Mouse (Mus musculus): ENCODE data around the gene Spaca4.

Spaca4 gene

GRCm38 (mm10) chr7:45701072-45701471 is 24.5 kb downstream of the Spaca4 start:
- TF ChIP-seq GATA4 (IDR thresholded peaks at IDR 0.05; ENCODE audit: insufficient replicate concordance, low read length), result no peak

- TF ChIP-seq GATA4 (IDR thresholded peaks at IDR 0.05; ENCODE audit: insufficient replicate concordance, low read length), result no peak
Measured at GRCm38 (mm10) chr7:45700301-45701015, 25.2 kb downstream of the Spaca4 start.

- no peak for TF ChIP-seq GATA4 (IDR thresholded peaks at IDR 0.05; ENCODE audit: insufficient replicate concordance, low read length)
Measured at GRCm38 (mm10) chr7:45699523-45700141, 26.0 kb downstream of the Spaca4 start, which contains the start of gene Car11. Gene Car11 (plus strand): TSS chr7:45699843.

GRCm38 (mm10) chr7:45697894-45698293 is 27.7 kb downstream of the Spaca4 start:
- TF ChIP-seq GATA4 (IDR thresholded peaks at IDR 0.05; ENCODE audit: insufficient replicate concordance, low read length), result no peak

DNA sequence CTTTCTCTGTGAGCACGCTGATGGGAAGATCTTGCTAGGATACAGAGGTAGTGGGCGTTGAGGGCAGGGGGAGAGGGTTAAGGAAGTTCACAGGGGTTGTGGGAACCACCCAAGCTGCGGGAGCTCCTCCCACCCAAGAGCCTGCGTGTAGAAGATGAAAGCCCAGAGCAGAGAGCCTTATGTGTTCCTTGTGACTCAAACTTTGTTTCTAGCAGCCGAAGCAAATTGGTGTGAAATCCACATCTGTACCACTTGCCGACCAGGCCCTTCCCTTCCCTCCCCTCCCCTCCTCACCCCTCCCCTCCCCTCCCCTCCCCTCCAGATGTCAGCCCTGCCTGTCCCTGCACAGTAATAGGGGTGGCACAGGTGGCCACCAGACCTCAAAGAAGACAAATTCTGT is 30.5 kb downstream of the Spaca4 start:
- TF ChIP-seq GATA4 (IDR thresholded peaks at IDR 0.05; ENCODE audit: insufficient replicate concordance, low read length), result no peak

DNA sequence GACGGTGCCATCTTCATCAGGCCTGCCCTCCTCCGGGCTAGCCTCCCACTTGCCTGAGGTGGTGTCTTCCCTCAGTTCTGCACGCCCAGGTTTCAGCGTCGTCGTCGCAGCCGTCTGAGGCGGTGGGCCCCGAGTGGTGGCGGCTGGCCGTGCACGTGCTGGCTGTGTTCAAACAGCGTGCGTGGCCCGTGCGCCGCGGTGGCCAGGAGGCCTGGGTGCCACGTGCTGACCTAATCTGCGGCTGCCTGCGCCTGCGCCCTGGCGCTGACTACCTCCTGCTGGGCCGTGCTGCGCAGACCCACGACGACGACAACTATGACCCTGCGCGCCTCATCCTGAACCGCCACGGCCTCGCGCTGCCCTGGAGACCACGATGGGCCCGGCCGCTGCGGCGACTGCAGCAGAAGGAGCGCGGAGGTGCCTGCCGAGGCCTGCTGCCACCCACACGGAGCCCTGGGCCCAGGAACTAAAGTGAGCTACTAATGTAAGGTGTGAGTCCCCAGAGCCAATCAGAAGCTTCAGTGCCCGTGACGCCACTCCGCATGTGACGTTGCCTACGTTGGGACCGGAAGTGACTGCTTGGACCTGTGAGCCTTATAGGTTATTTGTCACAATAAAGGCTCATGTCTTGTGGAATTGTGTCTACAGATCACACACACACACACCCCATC is 31.6 kb downstream of the Spaca4 start, which contains the start of gene Sec1:
Gene Sec1 (minus strand): TSS at position 482 of the 671 bp plus-strand sequence.
- TF ChIP-seq GATA4 (IDR thresholded peaks at IDR 0.05; ENCODE audit: insufficient replicate concordance, low read length), result no peak

DNA sequence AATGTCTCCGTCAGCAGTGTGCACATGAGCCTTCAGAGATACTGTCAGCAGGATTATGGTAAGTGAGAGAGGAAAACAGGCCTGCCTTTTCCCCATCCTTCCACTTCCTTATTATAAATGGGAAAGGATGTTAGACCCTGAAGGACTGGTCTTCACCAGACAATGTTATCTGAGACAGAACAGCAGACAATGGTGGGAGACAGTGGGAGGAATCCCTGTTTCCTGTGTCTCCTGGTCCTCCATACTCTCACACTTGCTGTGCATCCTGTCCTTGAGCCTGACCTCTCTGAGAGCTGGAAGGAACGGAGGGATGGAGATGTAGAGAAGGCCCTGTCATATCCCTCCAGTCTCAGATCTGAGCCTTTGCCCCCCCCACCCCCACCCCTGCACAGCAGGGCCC is 33.2 kb downstream of the Spaca4 start:
- peak; percentile 78 for TF ChIP-seq GATA4 (IDR thresholded peaks at IDR 0.05; ENCODE audit: insufficient replicate concordance, low read length)

- no peak for TF ChIP-seq GATA4 (IDR thresholded peaks at IDR 0.05; ENCODE audit: insufficient replicate concordance, low read length)
Measured at GRCm38 (mm10) chr7:45689800-45690199, 35.8 kb downstream of the Spaca4 start.

- no peak for TF ChIP-seq GATA4 (IDR thresholded peaks at IDR 0.05; ENCODE audit: insufficient replicate concordance, low read length)
Measured at GRCm38 (mm10) chr7:45689099-45689498, 36.5 kb downstream of the Spaca4 start.

DNA sequence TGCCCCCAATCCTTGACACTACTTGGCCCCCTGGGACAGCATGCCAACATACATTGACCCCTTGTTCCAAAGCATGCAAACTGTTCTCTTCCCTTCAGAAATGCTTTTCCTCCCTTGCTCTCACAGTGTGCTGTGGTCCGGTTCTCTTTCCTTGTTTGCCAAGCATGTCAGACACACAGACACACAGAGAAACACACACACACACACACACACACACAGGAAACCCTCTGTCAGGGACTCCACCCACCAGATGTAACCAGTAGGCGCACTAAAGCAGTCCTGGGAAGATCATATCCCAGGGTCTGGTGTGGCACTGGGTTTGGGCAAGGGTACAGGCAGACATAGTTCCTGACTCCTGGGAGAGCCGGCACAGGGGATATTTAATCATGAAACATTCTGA is 38.8 kb downstream of the Spaca4 start:
- TF ChIP-seq GATA4 (IDR thresholded peaks at IDR 0.05; ENCODE audit: insufficient replicate concordance, low read length), result no peak

GRCm38 (mm10) chr7:45685811-45686210 is 39.8 kb downstream of the Spaca4 start:
- TF ChIP-seq GATA4 (IDR thresholded peaks at IDR 0.05; ENCODE audit: insufficient replicate concordance, low read length), result no peak

DNA sequence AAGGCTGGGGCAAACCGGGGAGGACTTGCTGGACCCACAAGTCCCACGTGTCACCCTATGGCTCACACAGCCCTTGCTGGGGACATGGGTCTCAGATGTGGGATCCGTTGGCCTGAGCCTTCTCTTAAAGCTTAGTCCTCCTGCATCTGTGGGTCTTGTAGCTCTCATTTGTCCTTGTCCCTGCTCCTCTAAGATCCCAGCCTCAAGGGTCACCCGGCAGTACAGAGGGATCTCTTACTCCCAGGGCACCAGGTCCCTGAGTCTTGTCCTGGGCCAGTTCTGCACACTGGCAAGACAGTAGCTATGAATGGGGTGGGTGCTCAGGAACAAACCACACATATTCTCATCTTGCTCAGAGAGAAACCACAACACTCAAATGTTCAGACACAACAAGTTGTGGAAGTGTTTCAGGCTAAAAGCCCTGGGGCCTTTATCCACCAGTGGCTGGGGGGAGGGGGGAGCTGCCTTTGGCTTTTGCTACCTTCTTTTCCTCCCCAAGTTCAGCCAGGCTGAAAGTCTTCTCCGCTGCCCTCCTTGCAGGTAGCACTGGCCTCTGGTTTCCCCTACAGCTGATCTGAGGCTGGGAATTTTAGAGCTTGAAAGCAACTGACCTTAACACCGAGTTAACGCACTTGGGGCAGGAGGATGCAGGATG is 42.1 kb downstream of the Spaca4 start, which contains the start of gene Ntn5:
Gene Ntn5 (plus strand): TSS at position 627 of the 655 bp plus-strand sequence.
- no peak for TF ChIP-seq GATA4 (IDR thresholded peaks at IDR 0.05; ENCODE audit: insufficient replicate concordance, low read length)

- no peak for TF ChIP-seq GATA4 (IDR thresholded peaks at IDR 0.05; ENCODE audit: insufficient replicate concordance, low read length)
Measured at GRCm38 (mm10) chr7:45682144-45683126, 43.2 kb downstream of the Spaca4 start.

DNA sequence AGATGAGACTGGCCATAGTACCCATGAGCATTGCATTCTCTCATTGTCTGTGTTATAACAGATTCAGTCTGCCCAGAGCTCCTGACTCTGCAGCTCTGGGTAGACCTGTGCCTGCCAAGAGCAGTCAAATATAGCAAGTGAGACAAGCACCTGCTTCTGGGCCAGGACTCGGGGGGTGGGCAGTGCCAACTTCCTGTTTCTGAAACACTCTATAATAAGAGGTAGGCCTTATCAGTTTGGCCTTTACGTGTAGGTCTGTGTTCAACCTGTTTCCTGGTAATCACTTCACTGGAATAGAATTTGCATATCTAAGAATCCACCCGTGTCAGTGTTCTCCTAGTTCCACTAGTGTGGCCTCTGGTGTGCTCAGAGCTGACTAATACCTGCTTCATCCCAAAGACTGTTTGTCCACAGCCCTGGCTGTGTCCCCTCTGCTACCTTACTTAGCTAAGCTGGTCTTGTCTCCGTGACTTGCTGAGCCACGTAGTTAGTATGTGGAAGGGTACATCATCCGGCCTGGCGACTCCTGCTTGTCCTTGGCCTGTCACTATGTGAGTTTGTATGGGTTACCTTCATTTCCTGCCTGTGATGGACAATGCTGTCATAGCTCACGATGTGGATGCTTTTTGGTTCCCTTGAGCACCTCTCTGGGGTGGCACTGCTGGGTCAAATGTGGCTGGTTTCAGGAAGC is 44.4 kb downstream of the Spaca4 start:
- TF ChIP-seq GATA4 (IDR thresholded peaks at IDR 0.05; ENCODE audit: insufficient replicate concordance, low read length), result no peak
